Mouse (Mus musculus) spleen, postnatal 10 days (tissue): ENCODE measurements around the gene Stam2.

Experiments
- DNase-seq, 2 experiments: peaks; one replicate each; pipeline ENCODE4 v3.0.0; 2021 to 2022; ENCODE audit warnings: low spot score in 2 of 2

Gene Stam2

GRCm38 (mm10) chr2:52730891-52731290, 11.2 kb downstream of the Stam2 start:
- no peak for DNase-seq

DNA sequence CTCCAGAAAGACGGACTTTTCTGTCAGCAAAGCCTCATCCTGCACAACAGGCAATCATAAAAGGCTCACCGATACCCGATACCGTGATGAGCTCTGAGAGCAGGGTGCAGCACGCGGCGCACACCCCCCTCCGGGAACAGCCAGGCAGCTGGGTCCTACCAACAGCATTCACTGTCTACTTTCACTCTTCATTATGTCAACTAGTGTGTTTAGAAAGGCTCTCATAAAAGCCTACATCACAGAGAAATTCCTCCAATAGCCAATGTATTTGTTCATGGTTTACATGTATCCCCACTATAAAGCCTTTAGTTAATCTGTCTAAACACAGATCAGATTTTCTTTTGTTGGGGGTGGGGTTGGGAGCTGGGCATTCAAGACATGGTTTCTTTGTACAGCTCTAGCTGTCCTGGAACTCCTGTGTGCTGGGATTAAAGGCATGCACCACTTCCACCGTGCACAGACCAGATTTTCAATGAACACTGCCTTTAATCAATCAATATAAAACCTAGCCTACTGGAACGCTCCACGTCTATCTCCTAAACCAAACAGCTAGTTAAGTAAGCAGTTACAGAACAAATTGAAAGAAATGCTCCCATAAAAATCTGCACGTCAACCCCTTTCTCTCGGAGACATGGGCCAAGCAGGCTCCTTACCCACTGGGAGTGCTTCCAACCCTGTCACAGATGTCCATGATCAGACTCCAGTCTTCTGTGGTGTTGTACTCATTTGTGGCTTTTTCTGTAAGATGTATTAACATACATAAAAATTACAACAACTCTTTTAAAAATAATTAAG, 21.7 kb downstream of the Stam2 start:
- DNase-seq = no peak

DNA sequence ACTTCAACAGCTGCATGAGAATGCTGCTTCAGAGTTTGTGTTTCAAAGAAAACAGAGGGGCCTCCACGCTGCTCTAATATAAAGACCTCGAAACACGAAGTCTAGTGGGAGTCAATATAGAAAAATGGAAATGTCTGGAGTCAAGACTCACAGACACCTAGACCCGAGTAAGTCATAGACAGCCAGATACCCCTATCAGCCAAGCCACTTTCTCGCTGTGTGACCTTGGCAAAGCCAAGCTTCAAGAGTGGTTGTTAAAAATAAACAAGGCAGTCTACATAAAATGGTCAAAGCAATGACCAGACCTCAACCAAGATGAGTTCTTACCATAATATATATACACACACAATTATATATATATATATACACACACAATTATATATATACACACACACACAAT, 25.0 kb downstream of the Stam2 start:
- DNase-seq = no peak

DNA sequence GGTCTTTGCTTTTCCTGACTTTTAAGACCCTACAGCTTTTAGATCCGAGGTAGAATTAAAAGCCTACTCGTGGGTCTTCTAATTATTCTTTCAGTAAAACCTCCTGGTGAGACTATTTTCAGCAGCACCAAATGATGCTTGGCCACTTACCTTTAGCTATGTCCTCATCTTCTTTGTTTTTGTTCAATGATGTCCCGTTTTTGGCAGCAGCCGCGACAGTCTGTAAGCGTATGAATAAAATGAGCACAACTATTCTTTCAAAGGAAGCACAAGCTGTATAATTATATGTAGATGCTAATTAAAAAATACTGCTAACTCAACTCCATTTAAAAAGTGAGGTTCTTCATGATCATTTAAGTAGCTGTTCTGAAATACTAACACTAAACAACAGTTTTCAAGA, 26.5 kb downstream of the Stam2 start:
- no peak for DNase-seq

- DNase-seq = no peak
Observed at GRCm38 (mm10) chr2:52714111-52714510, 28.0 kb downstream of the Stam2 start.

GRCm38 (mm10) chr2:52710804-52711203, 31.3 kb downstream of the Stam2 start:
- no peak for DNase-seq

GRCm38 (mm10) chr2:52709417-52709816, 32.7 kb downstream of the Stam2 start:
- DNase-seq = no peak

DNA sequence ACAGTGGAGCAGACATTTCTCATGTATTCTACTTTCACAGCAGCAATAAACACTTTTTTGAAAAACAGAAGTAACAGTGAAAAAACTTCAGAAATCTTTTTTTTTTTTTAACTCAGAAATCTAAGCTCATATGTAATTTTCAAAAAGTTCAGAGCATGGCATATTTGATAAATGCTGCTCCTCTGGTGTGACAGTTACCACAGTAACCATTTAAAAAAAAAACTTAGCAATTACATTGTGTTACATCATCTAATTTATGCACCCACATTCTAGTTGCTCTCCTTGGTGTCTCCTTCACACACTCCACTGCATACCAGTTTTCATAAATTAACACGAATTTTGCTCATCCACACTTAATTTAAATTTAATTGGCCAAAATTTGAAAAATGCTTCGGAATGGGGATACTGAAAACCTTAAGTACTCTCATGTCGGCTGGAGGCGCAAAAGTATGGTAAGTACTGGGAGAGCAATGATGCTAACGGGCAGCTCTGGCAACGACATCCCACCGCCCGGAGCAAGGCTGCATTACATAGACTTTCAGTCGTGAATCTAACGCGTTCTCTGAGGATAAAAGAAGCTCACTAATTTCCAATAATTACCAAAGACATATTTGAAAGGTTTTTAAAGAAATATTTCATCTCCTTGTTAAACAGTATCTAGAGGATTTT, 40.6 kb downstream of the Stam2 start:
- no peak for DNase-seq

DNA sequence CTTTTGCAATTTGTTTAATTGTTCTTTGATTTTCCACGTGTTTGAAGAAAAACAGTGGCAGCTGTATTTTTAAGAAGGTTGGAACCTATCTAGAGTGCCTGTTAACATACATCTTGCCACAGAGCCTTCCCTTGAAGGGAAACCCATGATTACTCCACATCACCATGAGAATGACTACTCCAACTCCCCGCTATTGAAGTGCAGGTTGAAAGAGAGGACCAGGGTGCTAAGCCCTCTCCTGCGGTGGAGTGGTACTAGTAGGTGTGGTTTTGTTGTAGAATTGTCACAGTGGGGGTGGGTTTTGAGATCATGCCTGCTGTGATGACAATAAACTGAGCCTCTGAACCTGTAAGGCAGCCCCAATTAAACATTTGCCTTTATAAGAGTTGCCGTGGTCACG, 41.7 kb downstream of the Stam2 start:
- no peak for DNase-seq

- no peak for DNase-seq
Observed at GRCm38 (mm10) chr2:52694604-52695003, 47.5 kb downstream of the Stam2 start.

- no peak for DNase-seq
Observed at GRCm38 (mm10) chr2:52691745-52692144, 50.3 kb downstream of the Stam2 start.

- no peak for DNase-seq
Observed at GRCm38 (mm10) chr2:52686601-52687000, 55.5 kb downstream of the Stam2 start.

DNA sequence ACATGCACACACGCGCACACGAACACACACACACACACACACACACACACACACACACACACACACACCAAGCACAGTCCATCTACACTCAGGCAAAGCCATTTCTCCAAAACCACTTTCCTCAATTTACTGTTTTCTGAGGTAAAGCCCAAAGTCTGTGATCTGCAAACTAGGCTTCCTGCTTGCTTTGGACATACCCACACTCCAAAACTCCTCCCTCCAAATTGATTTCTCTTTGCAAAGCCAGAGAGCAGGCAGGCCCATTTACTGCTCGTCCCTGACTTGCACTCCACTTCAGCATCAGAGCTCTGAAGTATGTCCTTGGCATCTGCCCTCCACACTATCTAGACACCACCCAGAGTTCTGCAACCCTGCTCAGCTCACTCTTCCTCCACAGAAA, 64.5 kb downstream of the Stam2 start:
- no peak for DNase-seq

GRCm38 (mm10) chr2:52676913-52677303, 65.2 kb downstream of the Stam2 start:
- DNase-seq = no peak

DNA sequence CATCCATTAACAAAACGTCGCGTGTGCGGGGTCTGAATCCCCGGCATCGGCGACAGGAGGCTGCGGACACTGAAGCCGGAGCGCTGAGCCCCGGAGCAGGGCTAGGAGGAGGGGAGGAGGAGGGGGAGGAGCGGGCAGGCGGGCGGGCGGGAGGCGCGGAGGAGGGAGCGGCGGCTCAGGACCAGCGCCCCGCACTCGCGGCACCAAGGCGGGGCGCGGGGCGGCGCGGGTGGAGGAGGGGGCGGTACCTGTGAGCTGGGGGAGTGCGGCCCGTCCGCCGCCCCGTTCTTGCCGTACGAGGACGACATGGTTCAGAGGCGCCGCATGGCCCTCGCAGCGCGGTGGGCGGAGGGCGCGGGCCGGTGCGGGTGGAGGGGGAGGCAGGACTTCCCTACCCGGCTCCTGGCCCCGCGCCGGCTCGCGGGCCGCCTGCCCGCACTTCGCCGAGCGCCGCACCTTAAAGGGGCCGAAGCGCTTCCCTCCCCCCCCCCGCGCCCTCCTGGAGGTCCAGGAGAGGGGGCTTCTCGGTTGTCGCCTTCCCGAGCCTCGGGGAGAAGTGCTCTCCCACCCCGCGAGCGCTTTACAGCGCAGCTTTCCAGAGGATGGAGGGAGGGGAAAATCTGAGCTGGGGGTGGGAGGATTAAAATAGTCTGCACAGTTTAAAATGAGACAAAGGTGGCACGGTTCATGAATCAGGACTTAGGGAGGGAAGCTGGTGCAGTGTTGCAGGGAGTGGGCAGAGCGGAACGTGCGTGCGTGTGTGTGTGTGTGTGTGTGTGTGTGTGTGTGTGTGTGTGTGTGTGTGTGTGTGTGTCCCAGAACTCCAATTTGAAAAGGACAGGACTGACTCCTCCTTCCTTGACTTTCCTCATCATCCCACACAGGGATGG, 65.8 kb downstream of the Stam2 start, which contains the start of gene Cacnb4:
Gene Cacnb4 (minus strand): TSS at position 809 of the 890 bp plus-strand sequence.
- DNase-seq = no peak

DNA sequence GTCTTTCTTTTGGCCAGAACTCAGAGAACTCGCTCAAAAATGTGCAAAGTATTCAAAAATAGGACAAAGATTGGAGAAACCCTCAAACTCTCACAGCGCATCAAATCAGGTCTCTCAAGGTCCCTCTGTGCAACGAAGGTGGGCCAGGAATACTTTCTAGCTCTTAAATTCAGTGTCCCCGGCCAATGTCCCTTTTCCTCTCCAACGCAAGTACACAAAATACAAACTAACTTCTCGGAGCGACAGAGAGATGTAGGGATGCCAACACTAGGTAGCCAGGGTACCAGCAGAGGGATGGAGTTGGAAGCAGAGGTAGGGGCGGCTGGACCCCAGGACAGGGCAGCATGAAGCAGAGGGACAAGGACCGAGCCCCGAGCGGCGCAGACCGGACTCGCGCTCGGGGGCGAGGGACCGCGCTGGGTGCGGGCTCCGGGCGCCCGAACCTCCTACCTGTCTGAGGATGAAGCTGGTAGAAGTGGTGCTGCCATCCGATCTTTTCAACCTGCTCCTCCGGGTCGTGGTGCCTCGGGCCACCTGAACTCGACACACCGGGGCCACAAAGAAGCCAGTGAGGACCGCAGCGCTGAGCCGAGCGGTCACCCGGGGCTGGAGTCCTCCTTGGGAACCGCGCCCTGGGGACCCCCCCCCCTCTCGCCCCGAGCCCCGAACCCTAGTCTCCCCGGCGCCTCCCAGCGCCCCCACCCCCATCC, 66.6 kb downstream of the Stam2 start:
- DNase-seq = no peak

DNA sequence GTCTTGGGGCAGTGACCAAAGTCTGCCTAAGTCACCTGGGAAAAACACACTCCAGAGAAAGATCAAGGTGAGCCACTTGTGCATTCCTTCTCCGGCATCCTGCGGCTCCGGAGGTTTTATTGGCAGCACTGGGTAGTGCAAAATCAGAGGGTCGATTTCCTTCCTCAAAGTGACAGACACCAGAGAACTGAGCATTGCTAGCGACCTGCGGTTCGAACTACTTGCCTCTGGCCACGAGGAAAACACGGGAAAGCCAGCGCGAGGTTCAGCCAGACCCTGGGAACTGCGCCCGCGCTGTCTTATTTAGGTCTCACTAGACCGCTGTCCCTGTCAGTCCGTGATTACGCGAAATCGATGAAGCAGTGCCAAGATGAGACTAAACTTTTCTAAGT, 67.2 kb downstream of the Stam2 start:
- no peak for DNase-seq

GRCm38 (mm10) chr2:52673172-52673571, 68.9 kb downstream of the Stam2 start:
- no peak for DNase-seq

GRCm38 (mm10) chr2:52670733-52671132, 71.3 kb downstream of the Stam2 start:
- DNase-seq = no peak

DNA sequence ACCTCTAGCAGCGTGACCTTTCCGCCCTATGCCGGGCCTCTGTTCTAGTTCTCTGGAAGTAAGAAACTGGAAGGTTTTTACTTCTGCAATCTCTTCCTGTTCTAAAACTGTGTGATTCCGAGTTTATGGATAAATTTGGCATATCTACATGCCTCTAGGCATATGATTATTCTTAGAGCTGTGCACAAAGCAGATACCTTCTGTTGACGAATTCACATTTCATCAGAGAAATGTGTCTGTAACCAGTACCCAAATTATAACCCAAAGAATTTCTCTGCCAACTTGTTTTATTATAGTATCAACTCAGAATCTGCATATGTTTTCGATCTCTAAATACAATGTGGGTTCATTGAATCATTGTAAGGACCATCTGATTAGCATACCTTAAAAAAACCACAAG, 73.6 kb downstream of the Stam2 start:
- DNase-seq = no peak

GRCm38 (mm10) chr2:52656722-52657121, 85.4 kb downstream of the Stam2 start:
- DNase-seq = no peak

DNA sequence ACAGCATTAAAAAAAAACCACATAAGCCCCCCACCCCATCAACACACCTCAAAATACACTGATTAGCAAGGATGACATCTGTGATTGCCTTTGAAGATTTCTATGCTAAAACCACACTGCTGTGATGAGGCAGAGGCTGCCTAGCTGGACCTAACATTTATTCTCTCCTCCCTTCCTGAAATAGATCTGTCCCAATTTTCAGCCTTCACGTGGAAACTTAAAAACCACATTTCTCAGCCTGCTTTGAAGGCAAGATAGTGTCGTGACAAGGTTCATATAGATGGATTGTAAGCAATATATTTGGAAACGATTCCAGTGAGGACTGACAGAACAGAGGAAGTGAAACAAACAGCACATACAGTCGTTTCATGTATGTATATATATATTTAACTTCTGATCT, 87.5 kb downstream of the Stam2 start:
- no peak for DNase-seq
